Mouse (Mus musculus) testis, postnatal 14 days (tissue): ENCODE measurements around the gene Rnf181.

Experiments
- DNase-seq: peaks from one replicate; pipeline ENCODE4 v3.0.0; 2021; ENCODE audit warnings: low spot score

The Rnf181 gene

GRCm38 (mm10) chr6:72326274-72326673 is 40.5 kb downstream of the Rnf181 start:
- no peak for DNase-seq

- DNase-seq: no peak
These were observed 42.8 kb downstream of the Rnf181 start for GRCm38 (mm10) chr6:72323786-72324508.

DNA sequence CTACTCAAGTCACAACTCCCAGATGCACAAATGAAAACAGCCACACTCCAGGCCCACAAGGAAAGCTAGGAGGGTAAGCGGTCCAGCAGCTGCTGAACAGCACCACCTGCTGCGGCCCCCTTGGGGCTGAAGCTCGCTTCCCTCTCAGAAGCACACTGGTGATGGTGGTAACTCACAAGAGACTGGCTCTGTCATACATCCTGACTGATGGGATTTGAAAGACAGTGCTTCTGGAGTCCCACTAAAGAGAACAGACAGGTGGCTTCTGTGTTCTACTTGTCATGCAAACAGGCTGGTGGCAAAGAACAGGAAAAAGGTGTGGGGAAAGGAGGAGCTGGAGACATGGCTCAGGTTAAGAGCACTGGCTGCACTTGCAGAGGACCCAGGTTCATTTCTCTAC is 43.8 kb downstream of the Rnf181 start:
- DNase-seq: no peak

DNA sequence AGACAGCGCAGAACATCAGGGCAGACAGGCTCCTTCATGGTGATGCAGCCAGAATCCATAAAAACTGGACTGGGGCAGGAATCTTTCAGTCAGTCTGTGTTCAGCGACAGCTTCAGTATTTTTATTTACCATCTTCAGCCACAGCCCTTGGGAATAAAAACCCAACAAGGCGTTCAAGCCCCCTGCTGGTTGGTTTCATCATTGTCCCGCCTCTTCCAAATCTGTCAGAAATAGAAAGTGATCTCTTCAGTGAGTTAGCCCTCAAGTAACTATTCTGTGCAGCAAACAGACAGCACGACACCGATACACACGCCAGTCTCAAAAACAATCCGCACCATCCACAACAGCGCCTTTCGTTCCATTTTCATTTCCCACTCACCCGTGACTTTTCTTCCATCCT is 47.7 kb downstream of the Rnf181 start:
- no peak for DNase-seq

GRCm38 (mm10) chr6:72318440-72318839 is 48.3 kb downstream of the Rnf181 start:
- DNase-seq: no peak

DNA sequence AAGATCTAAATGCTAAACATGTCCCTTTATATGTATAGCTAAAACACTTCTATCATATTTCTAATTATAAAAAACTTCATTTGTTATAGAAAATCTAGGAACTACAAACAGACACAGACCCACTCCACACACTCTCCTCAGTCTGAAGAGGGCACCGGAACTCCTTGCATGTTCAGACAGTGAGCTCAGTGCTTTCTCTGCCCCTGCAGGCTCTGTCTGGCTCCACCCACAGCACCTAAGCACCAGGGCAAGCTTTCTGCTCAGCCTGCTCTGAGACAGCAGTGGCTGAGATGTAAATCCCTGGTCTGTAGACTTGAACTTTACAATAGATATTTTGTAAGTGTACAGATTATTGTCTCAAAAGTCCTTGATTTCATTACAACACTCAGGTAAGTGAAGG is 50.7 kb downstream of the Rnf181 start:
- DNase-seq: no peak

DNA sequence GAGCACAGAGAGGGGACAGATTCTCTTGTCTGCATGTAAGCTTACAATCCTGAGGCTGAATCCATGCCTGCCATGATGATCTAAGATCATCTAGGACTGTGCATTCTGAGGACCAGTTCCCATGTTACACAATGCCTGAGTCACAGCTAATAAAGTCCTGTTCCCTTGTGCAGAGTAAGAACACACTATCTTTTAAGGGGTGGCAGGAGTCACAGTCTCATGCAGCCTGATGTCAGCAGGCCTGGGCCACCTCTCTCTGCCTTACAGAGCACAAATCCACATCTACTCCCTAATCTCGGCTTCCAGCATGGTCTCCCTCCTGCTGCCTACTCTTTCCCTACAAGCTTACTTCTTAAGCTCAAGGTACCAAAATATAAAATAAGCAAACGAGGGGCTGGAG is 51.4 kb downstream of the Rnf181 start:
- DNase-seq: no peak

GRCm38 (mm10) chr6:72313124-72313867 is 53.5 kb downstream of the Rnf181 start:
- no peak for DNase-seq

GRCm38 (mm10) chr6:72312198-72312597 is 54.6 kb downstream of the Rnf181 start:
- DNase-seq: no peak
